Mouse (Mus musculus): ENCODE results near the gene Spib.
A peak's percentile ranks its signal among the peaks of the same experiment; 100 is the strongest.

The Spib gene

DNA sequence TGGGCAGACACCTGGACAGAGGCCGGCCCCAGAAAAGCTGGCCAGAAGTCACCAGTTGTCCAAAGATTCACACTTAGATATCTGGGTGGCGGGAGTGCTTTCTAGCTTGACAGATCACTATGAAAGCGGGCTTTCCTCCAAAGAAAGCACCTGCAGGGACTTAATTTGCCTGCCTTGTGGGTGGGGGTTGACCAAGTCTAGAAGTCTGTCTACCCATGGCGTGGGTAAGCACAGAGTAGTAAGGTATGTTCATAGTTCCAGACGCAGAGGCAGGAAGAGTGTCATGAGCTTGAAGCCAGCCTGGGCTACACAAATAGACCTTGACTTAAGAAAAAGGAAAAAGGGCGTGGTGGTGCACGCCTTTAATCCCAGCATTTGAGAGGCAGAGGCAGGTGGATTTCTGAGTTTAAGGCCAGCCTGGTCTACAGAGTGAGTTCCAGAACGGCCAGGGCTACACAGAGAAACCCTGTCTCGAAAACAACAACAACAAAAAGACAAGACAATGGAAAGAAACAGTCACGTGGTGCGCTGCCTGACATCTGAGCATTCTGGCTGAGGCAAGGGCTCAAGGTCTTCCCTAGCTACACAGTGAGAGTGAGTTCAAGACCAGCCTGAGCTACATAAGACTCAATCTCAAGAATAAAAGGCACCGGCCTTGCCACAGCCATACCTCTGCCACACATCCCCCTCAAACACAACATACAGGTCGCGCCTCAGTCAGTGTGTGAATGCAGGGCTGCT is 5.3 kb downstream of the Spib start:
- no peak for DNase-seq (ENCODE audit: low spot score)

- DNase-seq (ENCODE audit: low spot score): no peak
Observed at GRCm38 (mm10) chr7:44525126-44525832, 6.6 kb downstream of the Spib start.

GRCm38 (mm10) chr7:44524502-44524901 is 7.4 kb downstream of the Spib start, which contains the start of gene Mybpc2:
Gene Mybpc2, minus strand, starts transcription at chr7:44524656.
- no peak for DNase-seq (ENCODE audit: low spot score)

DNA sequence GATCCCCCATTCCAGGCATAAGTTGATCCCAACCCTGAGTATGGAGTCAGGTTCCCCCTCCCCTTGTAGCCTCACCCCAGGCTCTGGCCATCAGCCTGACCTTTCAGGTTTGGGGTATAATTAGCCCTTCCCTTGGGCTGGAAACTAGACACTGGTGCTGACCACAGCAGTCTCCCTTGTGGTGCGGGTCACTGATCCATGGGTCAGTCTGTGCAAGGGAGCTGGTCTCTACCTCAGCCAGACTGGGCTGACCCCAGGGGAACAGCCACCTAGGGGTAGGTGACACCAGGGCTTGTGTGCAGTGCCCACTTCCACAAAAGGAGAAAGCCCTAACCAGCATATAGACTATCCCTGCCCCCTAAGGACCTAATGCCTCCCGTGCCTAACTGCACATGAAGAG is 8.8 kb downstream of the Spib start:
- DNase-seq (ENCODE audit: low spot score): no peak

DNA sequence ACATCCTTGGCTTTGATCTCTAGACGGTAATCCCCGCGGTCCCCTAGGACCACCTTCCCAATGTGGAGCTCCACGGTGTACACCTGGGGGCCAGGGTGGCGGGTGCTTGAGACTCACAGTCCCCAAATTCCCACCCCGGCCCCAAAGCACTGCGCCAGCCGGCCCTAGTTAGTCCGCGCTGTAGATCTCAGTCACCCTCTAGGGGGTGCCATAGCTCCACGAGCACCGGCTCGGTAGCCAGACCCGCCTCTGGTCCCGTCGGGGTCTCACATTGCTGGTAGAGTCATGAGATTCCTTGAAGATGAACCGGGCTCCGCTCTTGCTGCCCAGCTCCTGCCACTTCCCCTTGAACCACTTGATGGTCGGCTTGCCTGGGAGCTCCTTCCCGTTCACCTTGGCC is 10.2 kb downstream of the Spib start:
- no peak for DNase-seq (ENCODE audit: low spot score)

GRCm38 (mm10) chr7:44520990-44521389 is 10.9 kb downstream of the Spib start:
- DNase-seq (ENCODE audit: low spot score): no peak

GRCm38 (mm10) chr7:44519240-44519913 is 12.5 kb downstream of the Spib start:
- no peak for DNase-seq (ENCODE audit: low spot score)

DNA sequence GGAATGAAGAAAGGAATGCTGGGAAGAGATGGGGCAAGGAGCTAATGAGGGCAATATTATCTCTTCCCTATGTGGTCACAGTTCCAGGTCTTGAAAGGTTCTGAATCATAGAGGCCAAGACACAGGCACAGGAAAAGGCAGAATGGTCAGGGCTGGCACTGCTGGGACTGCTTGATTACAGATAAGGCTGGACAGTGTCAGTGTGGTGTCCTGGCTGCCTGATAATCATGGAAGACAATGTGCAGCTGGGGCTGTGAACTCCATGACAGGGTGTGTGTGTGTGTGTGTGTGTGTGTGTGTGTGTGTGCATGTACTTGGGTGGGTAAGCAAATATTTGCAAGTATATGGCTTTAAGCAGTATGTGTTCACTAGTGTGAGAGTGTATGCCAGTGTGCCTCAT is 24.4 kb downstream of the Spib start:
- DNase-seq (ENCODE audit: low spot score): no peak

DNA sequence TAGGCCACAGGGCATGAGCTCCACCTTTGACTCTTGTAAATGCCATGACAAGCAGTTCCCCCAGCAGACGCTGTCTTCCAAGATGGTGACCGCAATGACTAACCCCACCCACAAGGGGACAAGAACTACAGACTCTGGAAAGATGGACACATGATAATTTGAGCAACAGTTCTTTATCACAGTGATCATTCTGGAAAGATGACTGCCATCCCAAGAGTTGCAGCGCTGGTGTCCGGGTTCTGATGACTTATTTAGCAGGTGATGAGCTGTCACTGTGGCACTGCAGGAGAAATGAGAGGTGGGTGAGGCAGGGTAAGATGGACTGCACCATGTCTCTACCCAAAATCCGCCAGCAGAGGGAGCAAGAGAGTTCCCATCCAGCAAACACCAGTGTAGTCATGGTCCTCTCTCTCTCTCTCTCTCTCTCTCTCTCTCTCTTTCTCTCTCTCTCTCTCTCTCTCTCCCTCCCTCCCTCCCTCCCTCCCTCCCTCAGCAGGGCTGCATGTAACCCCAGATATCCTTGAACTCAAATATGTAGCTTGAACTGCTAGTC is 30.2 kb downstream of the Spib start:
- peak; percentile 57 for DNase-seq (ENCODE audit: low spot score)

- DNase-seq (ENCODE audit: low spot score): no peak
Observed at GRCm38 (mm10) chr7:44500046-44500445, 31.8 kb downstream of the Spib start.

DNA sequence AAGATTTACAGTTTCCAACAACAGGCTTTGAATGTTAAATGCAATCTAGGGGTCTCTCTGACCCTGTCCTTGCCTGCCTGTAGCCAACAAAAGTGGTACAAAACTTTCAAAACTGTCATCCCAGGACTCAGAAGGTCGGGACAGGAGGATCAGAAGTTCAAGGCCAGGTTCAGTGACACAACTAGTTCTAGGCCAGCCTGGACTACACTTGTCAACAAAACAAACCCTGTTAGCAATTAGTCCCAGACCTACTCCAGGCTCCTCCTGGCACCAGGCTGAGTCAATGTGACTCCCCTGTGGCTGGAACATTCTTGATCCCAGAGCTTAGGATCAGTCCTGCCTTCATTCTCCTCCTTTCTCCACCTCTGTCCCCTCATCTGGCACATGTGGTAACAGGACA is 32.9 kb downstream of the Spib start:
- no peak for DNase-seq (ENCODE audit: low spot score)

DNA sequence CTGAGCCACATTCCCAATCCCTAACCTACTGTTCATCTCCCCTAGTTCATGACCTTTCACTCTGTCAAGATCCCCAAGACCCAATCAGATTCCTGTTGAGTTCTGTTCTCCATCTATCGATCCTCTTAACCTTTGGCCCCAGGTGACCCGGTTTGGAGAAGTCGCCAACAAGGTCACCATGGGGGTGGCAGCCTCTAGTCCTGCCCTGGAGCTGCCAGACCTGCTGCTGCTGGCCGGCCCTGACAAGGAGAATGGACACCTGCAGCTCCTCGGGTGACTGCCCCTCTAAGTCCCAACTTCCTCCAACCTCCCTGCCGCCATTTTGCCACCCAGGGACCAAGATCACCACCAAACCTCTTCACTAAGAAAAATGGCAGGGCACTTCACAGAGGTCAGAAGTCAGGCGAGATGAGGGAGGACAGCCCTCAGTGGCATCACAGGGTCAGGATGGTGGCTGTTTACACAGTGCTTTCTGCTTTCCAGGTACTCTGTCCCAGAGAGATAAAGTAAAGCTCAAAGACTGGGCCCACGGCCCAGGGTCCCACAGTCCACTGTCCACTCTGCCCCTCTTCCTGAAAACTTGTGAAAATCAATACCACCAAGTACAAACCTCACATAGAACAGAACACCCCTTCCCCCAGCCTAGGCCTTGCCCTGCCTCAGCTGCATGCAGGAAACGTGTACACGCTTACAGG is 34.4 kb downstream of the Spib start:
- no peak for DNase-seq (ENCODE audit: low spot score)

GRCm38 (mm10) chr7:44496771-44497109 is 35.1 kb downstream of the Spib start:
- no peak for DNase-seq (ENCODE audit: low spot score)

DNA sequence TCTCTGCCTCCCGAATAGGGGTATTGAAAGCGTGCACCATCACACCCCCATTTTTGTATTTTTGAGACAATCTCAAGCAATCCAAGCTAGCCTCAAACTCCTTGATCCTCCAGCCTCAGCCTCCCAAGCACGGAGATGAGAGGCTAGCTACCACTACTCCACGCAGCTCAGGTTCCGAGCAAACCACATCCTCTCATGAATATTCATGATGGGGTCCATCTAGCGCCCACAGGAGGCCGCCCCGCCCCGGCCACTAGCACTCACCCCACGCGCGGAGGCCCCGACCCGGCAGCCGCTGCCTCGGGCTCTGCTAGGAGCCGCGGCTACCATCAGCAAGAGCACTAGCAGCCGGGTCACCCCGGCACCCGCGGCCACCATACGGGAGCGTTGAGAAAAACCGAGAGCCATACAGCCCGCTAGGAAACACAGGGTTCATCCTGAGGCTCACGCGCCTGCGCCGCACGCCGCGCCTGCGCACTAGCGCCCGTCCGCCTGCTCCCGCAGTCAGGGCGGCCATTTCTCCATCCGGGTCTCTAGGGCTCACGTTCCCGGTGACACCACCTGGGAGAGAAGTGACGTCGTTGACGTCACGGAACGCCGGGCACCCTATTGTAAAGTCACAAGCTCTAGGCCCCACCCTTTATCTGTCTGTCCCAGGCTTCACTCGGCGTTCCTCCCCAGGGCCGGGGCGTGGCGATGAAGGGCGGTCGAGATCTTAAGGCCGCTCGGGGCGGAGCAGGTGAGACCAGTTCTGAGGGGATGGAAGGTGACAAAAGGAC is 35.7 kb downstream of the Spib start, which contains the start of the genes Emc10 and Fam71e1:
TSS of gene Emc10 (minus strand) at position 538 of the 779 bp plus-strand sequence.
TSS of gene Fam71e1 (plus strand) at position 590 of the 779 bp plus-strand sequence.
- peak; percentile 93 for DNase-seq (ENCODE audit: low spot score)

DNA sequence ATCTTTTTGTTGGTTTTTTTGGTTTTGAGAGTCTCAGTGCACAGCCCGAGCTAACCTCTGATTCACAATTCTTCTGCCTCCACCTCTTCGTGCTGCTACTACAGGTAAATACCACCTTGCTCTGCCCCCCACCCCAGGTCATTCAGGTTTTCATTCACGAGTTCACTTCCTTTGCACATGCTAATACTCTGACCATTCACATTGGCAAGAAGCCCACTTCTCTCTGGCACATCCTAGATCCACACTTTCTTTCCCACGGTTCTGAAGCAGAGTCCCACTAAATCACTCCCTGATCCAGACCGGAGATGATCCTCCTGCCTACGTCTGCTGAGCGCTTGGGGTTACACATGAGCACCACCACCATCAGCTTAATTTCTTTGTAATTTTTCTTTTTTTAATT is 36.8 kb downstream of the Spib start:
- DNase-seq (ENCODE audit: low spot score): no peak

DNA sequence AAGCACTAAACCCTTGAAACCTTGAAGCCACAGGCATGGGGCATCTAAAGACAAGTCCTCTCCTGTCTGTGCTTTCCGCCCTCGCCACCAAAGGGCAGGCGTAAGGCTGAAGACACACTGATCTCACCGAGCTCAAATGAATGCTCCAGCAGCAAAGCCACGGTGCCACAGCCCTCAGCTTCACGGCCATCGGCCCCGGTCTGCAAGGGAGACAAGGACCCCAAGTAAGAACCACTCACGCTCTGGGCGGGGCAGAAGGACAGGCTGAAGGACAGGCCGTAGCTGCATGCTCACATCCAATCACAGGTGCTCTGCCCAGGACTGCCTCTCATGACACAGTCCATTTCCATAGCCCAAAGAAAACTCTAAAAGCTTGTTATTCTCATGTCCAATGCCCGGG is 37.2 kb downstream of the Spib start:
- no peak for DNase-seq (ENCODE audit: low spot score)

- no peak for DNase-seq (ENCODE audit: low spot score)
Observed at GRCm38 (mm10) chr7:44492166-44492826, 39.6 kb downstream of the Spib start.

GRCm38 (mm10) chr7:44491391-44491790 is 40.5 kb downstream of the Spib start:
- no peak for DNase-seq (ENCODE audit: low spot score)

DNA sequence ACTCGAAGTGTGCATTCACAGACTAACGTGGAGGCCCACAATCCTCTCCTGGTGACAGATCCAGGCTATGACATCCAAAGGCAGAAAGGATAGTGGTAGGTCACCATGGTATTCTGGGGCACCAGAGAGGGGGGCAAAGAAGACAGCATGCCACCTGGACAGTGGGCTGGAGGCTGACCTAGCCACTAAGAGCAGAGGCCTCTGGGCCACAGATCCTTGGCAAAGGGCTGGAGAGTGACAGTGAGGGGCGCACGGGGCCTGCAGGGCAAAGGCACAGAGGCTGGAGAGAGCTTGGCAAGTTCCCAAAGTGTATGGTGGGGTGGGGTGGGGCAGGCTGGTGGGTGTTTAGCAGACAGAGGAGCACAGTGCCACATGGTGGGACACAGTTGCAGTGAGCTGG is 41.6 kb downstream of the Spib start:
- no peak for DNase-seq (ENCODE audit: low spot score)

DNA sequence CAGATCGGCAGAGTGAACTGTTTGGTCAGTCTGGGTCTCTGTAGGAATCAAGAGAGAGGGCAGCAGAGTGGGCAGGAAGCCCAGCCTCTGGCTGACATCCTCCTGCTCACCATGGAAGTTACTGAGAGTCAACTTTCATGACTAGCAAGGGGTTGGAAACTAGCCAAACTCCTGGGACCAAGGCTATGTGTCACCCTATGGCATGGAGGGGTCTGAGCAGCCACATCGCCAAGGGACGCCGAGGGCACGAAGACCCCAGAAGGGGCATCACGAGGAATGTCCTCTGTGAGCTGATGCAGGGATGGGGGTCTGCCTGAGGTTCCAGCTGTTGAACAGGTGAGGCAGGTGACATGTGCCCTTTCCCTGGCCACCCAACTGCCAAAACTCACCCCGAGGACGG is 43.3 kb downstream of the Spib start:
- DNase-seq (ENCODE audit: low spot score): no peak

- no peak for DNase-seq (ENCODE audit: low spot score)
Observed at GRCm38 (mm10) chr7:44487936-44488335, 43.9 kb downstream of the Spib start.

Data from layer of hippocampus, adult 9-10 months (tissue).